Mouse (Mus musculus) bone marrow, adult 2 months (tissue): ENCODE measurements around the gene Ino80e.

Experiments used
- CTCF ChIP-seq: fragments of 200-500 bp; IDR thresholded peaks from 2 replicates; pipeline ENCODE4 v1.5.1; 2011; ENCODE audit warnings: low read length, control low read depth; ENCODE audit not compliant: control insufficient read depth, insufficient read depth
- POLR2A ChIP-seq: fragments of 200-500 bp; IDR thresholded peaks from 2 replicates; pipeline ENCODE4 v1.6.1; 2011; ENCODE audit warnings: low read depth, mild to moderate bottlenecking, control low read depth, low read length, borderline replicate concordance; ENCODE audit not compliant: control insufficient read depth

DNA sequence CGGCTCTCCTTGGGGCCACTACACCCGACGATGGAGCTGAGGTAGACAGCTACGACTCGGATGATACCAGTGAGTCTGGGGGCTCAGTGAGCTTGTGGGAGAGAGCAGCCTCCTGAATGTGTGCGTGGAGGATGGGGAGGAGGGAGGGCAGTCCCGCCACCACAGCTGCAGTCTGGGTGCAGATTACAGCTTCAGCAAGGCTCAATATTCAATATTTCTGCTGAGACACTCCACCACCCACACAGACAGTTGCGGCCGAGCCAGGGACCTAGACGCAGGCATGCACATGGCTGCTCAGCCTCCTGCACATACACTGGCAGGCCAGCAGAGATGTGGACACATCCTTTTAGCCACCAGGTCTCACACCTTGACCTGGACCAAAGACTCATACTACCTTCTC is 13.4 kb downstream of the Ino80e start:
- no peak for TF ChIP-seq CTCF
- TF ChIP-seq POLR2A: no peak
